Mouse (Mus musculus) large intestine, adult 2 months (tissue): ENCODE data around the gene Usp42. TPM values are rescaled to one million over a fixed set of nuclear protein-coding genes. Genes with fewer than 3 reads are reported as not detected.

Source experiments
- polyA plus RNA-seq: library from polyadenylated mRNA; depleted of rRNA; stranded (reverse); fragments of >200 nt; gene quantifications from 2 replicates; pipeline ENCODE4 v1.2.3, GENCODE M21; 2012; rRNA removed

The Usp42 gene
- polyA plus RNA-seq, 1 experiment = 3.3 TPM

Other genes with a start within 250 kb of the Usp42 start
- gene Rac1, start 204.2 kb downstream of the Usp42 start, polyA plus RNA-seq = 420 and 474 TPM in 2 replicates
- 10.3 and 13.5 TPM in 2 replicates for gene Cyth3, start 109.8 kb downstream of the Usp42 start, polyA plus RNA-seq
- 18.7 and 19.8 TPM in 2 replicates for gene Eif2ak1, start 85.5 kb upstream of the Usp42 start, polyA plus RNA-seq
- 0.10 and 0.18 TPM in 2 replicates for gene Ankrd61, start 165.4 kb upstream of the Usp42 start, polyA plus RNA-seq
- gene Aimp2, start 177.6 kb upstream of the Usp42 start, polyA plus RNA-seq = 66.4 and 69.0 TPM in 2 replicates
- gene Pms2, start 177.7 kb upstream of the Usp42 start, polyA plus RNA-seq = 2.5 and 3.2 TPM in 2 replicates
- not detected in 2 replicates for gene Gm42421, start 195.9 kb upstream of the Usp42 start, polyA plus RNA-seq
- 0.07 and 0.21 TPM in 2 replicates for gene Rsph10b, start 200.8 kb upstream of the Usp42 start, polyA plus RNA-seq